Mouse (Mus musculus): ENCODE measurements around the gene Fgfr2.

DNA sequence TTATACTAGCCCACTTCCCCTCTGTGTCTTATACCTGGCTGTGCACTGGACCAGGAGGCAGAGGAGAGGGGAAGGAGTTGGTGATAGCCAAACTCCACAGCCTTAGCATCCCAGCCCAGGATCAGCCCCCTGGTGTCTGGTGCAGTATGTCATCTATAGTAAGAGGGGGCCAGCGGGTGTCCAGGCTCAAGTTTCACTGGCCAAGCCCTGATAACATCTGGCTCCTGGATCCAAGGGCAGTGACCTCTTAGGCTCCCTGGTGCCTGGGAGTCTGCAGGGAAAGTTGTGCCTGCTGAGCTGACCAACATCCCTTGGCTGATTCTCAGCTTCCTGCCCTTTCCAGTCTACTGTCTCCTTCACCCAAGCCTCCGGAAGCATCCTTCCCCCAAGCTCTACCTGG is 1315.9 kb downstream of the Fgfr2 start:
- no peak for TF ChIP-seq CTCF (IDR thresholded peaks at IDR 0.05; ENCODE audit: insufficient read depth, low read length)
- TF ChIP-seq POLR2A (IDR thresholded peaks at IDR 0.05; ENCODE audit: borderline replicate concordance, extremely low read depth, low read depth, low read length) = no peak
